Mouse (Mus musculus) embryonic facial prominence, embryonic 13.5 days (tissue): ENCODE measurements around the gene Hat1. TPM values are rescaled to one million over a fixed set of nuclear protein-coding genes. Genes with fewer than 3 reads are reported as not detected.
A peak's percentile ranks its signal among the peaks of the same experiment; 100 is the strongest.

Experiments
- ATAC-seq: fragments of 200-750 bp; cut with Nextera tagmentation; 2 replicates; pipeline ENCODE4 v1.8.0; 2017; ENCODE audit warnings: low read depth; ENCODE audit not compliant: insufficient number of reproducible peaks, insufficient read depth, low FRiP score, low TSS enrichment
- H3K27ac ChIP-seq: fragments of 300-500 bp; sonication (generic); 2 replicates; pipeline ENCODE4 v1.5.1; 2015; ENCODE audit warnings: moderate library complexity, mild to moderate bottlenecking, inconsistent platforms
- H3K27me3 ChIP-seq: fragments of 300-500 bp; sonication (generic); 2 replicates; pipeline ENCODE4 v1.6.1; 2015; ENCODE audit warnings: mild to moderate bottlenecking, inconsistent platforms
- H3K36me3 ChIP-seq: fragments of 300-500 bp; sonication (generic); 2 replicates; pipeline ENCODE4 v1.6.1; 2015; ENCODE audit warnings: mild to moderate bottlenecking, inconsistent platforms
- H3K4me1 ChIP-seq: fragments of 300-500 bp; sonication (generic); 2 replicates; pipeline ENCODE4 v1.6.1; 2015; ENCODE audit warnings: inconsistent platforms
- H3K4me2 ChIP-seq: fragments of 300-500 bp; sonication (generic); 2 replicates; pipeline ENCODE4 v1.6.1; 2015; ENCODE audit warnings: moderate library complexity, mild to moderate bottlenecking, inconsistent platforms
- H3K4me3 ChIP-seq: fragments of 300-500 bp; sonication (generic); 2 replicates; pipeline ENCODE4 v1.5.1; 2015; ENCODE audit warnings: mild to moderate bottlenecking, inconsistent platforms
- H3K9ac ChIP-seq: fragments of 300-500 bp; sonication (generic); 2 replicates; pipeline ENCODE4 v1.6.1; 2015; ENCODE audit warnings: mild to moderate bottlenecking, inconsistent platforms
- H3K9me3 ChIP-seq: fragments of 300-500 bp; sonication (generic); 2 replicates; pipeline ENCODE4 v1.6.1; 2016; ENCODE audit warnings: inconsistent platforms
- WGBS: fragments of 180-500 bp; shearing (Covaris S2); methylation state at CpG from one replicate; pipeline ENCODE4 v1.1.7; 2015; ENCODE audit warnings: mixed read lengths; 5-methylcytosine and 5-hydroxymethylcytosine counted together
- polyA plus RNA-seq: library from polyadenylated mRNA; unstranded; fragments of >200 nt; fragmentation: Nextera tagmentation; extraction: Ambion mirVana; gene quantifications from 2 replicates; pipeline ENCODE4 v1.2.1, GENCODE M21; 2015

Gene Hat1
- polyA plus RNA-seq, 1 experiment from 2014 or later: 135 TPM

DNA sequence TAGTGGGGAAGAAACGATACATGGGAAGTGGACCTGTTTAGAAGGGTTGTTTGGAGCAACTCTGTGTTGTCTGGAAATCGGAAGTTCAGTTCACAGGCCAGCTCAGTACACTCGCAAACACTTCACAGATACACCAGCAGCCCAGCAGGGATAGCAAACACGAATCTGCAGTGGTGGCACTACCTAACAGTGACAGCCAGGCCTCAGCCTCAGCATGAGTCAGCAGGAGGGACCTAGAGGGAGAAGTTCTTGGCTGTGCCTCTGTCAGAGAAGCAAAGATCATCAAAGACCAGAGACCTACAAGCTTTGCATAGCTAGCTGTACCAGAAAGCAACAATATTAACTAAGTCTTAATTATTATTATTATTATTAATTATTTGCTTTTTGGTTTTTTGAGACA is 6.8 kb upstream of the Hat1 start:
- Histone ChIP-seq H3K4me1 (no peaks in the 10 kb centered on the region), H3K27ac (no peak overlapping the region), H3K9me3 (no peaks in the 10 kb centered on the region), H3K9ac (no peak overlapping the region), H3K4me3 (no peak overlapping the region), H3K36me3 (no peaks in the 10 kb centered on the region), H3K27me3 (no peaks in the 10 kb centered on the region), H3K4me2 (no peak overlapping the region)
- ATAC-seq: no peak
- 87% methylated on average over 4 of the region's 4 CpGs for WGBS

DNA sequence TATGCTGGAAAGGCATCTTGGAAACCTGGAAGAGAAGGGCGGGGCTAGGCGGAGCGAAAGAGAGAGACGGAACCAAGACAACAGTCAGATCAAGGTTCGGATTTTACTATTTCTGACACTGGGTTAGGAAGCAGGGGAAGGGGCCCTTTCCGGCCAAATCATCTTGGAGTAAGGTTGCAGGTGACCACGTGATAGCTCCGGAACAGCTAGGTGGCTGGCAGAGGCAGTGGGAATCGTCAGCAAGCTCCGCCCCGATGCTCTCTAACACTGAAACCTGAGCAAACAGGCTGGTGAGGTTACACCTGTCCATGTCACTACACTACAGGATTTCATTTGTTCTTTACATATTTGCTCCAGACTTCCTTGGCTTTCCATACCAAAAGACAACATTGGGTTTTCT is 4.9 kb upstream of the Hat1 start:
- 38% methylated on average over 11 of the region's 11 CpGs for WGBS
- Histone ChIP-seq H3K4me1 (no peaks in the 10 kb centered on the region), H3K4me3 (no peak overlapping the region), H3K27ac (no peak overlapping the region), H3K9ac (no peak overlapping the region), H3K9me3 (no peaks in the 10 kb centered on the region), H3K27me3 (no peaks in the 10 kb centered on the region), H3K4me2 (0 out of 2 replicates have a peak overlapping the region, but pooled peaks have one; percentile 16), H3K36me3 (no peaks in the 10 kb centered on the region)
- ATAC-seq: no peak

DNA sequence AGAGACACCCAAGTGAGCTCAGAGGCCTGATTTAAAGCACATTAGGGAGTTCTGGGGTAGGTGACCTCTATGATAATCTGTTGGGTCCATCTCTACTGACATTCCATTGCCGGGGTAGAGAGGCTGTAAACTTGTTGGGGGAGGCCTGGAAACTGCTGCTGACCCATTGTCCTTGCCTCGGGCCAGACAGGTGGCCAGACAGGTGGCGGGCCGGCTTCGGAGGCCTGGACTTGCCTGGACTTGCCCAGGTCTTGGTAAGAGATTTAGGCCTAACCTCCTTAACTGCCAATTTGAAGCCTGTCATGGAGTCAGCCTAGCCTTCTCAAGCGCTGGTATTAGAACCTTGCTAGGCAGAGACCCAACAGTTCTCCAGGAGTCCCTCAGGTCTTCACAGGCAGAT is 992 bp upstream of the Hat1 start:
- Histone ChIP-seq H3K27ac (no peak overlapping the region), H3K4me2 (no peak overlapping the region), H3K9ac (no peak overlapping the region), H3K36me3 (peaks cover 18% of the 10 kb centered on the region), H3K4me3 (no peak overlapping the region), H3K4me1 (peaks cover 6% of the 10 kb centered on the region), H3K9me3 (no peaks in the 10 kb centered on the region), H3K27me3 (no peaks in the 10 kb centered on the region)
- 77% methylated on average over 6 of the region's 6 CpGs for WGBS
- ATAC-seq: no peak

DNA sequence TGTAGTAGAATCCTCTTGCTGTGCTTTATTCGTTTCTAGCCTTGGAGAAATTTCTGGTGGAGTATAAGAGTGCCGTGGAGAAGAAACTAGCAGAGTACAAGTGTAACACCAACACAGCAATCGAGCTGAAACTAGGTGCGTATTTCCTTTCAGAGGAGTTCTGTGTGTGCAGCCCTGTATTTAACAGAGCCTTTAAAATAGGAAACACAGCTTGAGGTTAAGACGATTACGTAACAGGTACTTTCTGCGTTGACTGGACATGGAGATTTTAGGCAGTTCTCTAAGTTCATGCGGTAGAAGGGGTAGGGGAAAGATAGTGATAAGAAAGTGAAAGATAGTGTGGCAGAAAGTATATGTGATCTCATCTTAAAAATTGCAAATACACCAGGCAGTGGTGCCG is 1.1 kb downstream of the Hat1 start:
- Histone ChIP-seq H3K4me3 (peak overlapping the region; percentile 91), H3K36me3 (peaks cover 29% of the 10 kb centered on the region), H3K4me1 (peaks cover 6% of the 10 kb centered on the region), H3K27me3 (no peaks in the 10 kb centered on the region), H3K9me3 (no peaks in the 10 kb centered on the region), H3K27ac (no peak overlapping the region; the same call in 1 of the 2 replicates), H3K4me2 (peak overlapping the region; percentile 76), H3K9ac (peak overlapping the region; percentile 92)
- 61% methylated on average over 9 of the region's 9 CpGs for WGBS
- ATAC-seq: no peak

DNA sequence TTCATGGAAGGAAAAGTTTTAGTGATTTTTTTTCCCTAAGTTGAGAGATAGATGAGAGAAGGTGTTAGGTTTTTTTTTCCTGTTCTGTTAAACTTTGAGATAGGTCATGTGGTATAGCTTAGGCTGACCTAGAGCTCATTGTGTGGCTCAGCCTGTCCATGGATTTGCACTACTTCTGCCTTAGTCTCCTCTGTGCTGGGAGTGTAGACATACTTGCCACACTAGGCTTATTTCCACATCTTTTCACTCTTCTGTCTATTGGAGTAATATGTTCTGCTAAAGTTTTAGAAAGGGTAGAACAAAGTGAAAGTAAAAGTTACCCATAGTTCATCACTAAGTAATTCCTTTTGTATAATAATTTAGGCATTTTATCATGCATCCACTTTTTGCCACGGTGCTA is 16.9 kb downstream of the Hat1 start:
- H3K36me3 ChIP-seq: peaks cover 42% of the 10 kb centered on the region
- no peaks in the 10 kb centered on the region for H3K27me3 ChIP-seq
- H3K9me3 ChIP-seq: no peaks in the 10 kb centered on the region
- no peak for ATAC-seq
- no peak overlapping the region for H3K4me2 ChIP-seq
- H3K9ac ChIP-seq: no peak overlapping the region
- H3K27ac ChIP-seq: no peak overlapping the region
- WGBS: 97% methylated on average over 1 of the region's 1 CpGs
- H3K4me3 ChIP-seq: no peak overlapping the region
- no peaks in the 10 kb centered on the region for H3K4me1 ChIP-seq

DNA sequence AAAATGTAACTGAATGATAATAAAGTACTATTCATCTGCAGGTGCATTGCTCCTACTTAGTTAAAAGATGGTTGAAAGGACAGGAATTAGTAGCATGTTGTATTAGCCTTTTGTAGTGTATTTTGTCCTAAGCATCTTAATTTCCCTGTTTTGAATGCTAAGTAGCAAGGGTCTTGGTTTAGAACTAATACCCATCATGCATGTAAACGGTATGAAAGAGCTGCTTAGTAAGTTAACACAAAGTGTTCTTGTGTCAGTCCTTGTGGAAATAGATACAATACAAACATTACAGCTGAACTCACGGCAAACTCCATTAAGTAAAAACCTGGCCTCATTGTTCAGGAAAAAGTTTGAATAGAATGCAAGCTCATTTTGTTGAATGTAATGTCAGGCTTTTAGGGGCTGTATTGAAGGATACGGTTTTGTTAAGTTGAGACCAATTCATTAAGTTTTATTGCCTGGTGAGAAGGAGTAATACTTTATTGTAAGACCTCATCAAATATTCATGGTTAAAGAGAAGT is 30.1 kb downstream of the Hat1 start:
- Histone ChIP-seq H3K4me3 (no peak overlapping the region), H3K4me1 (no peaks in the 10 kb centered on the region), H3K36me3 (peaks cover 53% of the 10 kb centered on the region), H3K9ac (no peak overlapping the region), H3K27ac (no peak overlapping the region), H3K9me3 (no peaks in the 10 kb centered on the region), H3K27me3 (no peaks in the 10 kb centered on the region), H3K4me2 (no peak overlapping the region)
- ATAC-seq: no peak
- 82% methylated on average over 3 of the region's 3 CpGs for WGBS

DNA sequence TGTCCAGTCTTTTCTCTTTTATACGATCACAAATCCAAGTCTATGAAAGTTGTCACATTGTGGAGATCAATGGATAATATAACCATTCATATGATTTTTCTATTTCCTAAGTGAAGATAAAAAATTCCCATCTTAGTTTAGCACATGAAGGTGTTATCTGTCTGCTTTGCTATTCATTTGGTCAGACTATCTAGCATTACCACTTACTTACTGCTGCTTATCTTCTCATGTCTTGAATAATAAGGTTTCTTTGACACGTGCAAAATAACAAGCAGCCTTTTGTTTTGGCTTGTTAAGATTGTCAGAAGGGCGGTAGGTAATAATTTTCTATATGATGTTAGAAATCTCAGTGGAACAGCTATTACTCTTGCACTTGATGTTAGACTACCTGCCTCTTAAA is 30.6 kb downstream of the Hat1 start:
- H3K9me3 ChIP-seq: no peaks in the 10 kb centered on the region
- WGBS: 87% methylated on average over 3 of the region's 3 CpGs
- H3K4me3 ChIP-seq: no peak overlapping the region
- no peak overlapping the region for H3K9ac ChIP-seq
- H3K27me3 ChIP-seq: no peaks in the 10 kb centered on the region
- H3K27ac ChIP-seq: no peak overlapping the region
- ATAC-seq: no peak
- peaks cover 52% of the 10 kb centered on the region for H3K36me3 ChIP-seq
- no peak overlapping the region for H3K4me2 ChIP-seq
- no peaks in the 10 kb centered on the region for H3K4me1 ChIP-seq

DNA sequence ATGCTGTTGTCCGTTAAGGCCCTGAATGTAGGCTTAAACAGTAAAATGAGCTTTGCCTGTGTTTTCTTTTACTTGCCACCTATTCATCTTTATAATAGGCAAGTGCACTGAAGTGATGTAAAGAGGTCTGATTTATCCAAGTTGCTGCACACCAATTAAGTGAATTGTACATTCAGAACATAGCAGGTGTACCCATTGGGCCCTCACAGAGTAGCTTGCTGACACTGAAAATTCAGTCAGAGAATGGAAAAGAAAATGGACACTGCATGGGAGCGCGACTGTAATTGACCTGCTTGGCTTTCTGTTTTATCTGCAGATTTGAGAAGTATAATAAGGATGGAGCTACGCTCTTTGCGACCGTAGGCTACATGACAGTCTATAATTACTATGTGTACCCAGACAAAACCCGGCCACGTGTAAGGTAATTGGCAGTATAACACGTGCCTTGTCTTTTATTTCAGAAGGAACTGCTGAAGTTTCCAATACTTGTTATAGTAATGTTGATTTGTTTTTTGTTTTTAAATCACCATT is 32.2 kb downstream of the Hat1 start:
- no peak overlapping the region for H3K4me3 ChIP-seq
- H3K27me3 ChIP-seq: no peaks in the 10 kb centered on the region
- H3K9ac ChIP-seq: no peak overlapping the region
- H3K9me3 ChIP-seq: no peaks in the 10 kb centered on the region
- ATAC-seq: no peak
- peaks cover 50% of the 10 kb centered on the region for H3K36me3 ChIP-seq
- WGBS: 82% methylated on average over 9 of the region's 9 CpGs
- no peaks in the 10 kb centered on the region for H3K4me1 ChIP-seq
- no peak overlapping the region for H3K4me2 ChIP-seq
- H3K27ac ChIP-seq: no peak overlapping the region

DNA sequence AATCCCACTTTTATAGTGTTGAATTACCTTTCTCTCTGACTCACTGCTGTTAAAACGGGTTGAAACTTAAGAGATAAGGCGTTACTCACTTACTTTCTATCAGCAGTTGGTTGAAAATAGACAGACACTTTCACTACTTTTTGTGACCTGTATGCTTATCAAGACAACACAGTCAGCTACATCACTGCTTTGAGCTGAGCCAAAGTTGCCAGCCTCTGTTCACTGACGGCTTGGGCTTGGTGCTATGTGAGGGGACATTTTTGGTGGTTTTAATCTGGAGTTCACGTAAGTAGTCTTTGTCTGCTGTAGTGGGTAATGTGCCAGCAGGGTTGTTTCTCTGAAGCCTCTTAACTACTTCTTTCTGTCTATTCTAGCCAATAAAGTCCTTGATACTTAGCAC is 35.8 kb downstream of the Hat1 start:
- peaks cover 62% of the 10 kb centered on the region for H3K36me3 ChIP-seq
- no peaks in the 10 kb centered on the region for H3K9me3 ChIP-seq
- 87% methylated on average over 4 of the region's 4 CpGs for WGBS
- no peak overlapping the region for H3K9ac ChIP-seq
- H3K27me3 ChIP-seq: no peaks in the 10 kb centered on the region
- no peak for ATAC-seq
- no peaks in the 10 kb centered on the region for H3K4me1 ChIP-seq
- no peak overlapping the region for H3K4me2 ChIP-seq
- H3K27ac ChIP-seq: no peak overlapping the region
- H3K4me3 ChIP-seq: no peak overlapping the region

DNA sequence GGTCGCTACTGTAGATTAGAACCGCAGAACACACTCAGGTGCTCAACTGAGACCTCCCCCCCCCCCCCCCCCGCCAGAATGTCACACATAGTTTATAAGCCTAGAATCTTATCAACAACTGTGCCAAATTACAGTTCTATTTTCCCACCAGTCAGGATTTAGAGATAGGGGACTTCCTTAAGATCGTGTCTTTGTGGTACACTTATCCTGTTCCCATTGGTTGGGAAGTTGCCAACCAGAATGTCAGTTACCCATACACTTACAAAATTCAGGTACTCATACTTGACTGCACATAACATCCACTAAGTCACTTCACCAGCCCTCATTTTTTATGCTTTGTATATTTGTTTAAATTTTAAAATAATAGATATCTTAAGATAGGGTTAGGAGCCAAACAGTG is 46.7 kb downstream of the Hat1 start:
- H3K4me2 ChIP-seq: no peak overlapping the region
- no peak overlapping the region for H3K4me3 ChIP-seq
- H3K27me3 ChIP-seq: no peaks in the 10 kb centered on the region
- no peaks in the 10 kb centered on the region for H3K9me3 ChIP-seq
- H3K36me3 ChIP-seq: peaks cover 62% of the 10 kb centered on the region
- 82% methylated on average over 4 of the region's 4 CpGs for WGBS
- no peak overlapping the region for H3K27ac ChIP-seq
- no peak overlapping the region for H3K9ac ChIP-seq
- H3K4me1 ChIP-seq: no peaks in the 10 kb centered on the region
- no peak for ATAC-seq

DNA sequence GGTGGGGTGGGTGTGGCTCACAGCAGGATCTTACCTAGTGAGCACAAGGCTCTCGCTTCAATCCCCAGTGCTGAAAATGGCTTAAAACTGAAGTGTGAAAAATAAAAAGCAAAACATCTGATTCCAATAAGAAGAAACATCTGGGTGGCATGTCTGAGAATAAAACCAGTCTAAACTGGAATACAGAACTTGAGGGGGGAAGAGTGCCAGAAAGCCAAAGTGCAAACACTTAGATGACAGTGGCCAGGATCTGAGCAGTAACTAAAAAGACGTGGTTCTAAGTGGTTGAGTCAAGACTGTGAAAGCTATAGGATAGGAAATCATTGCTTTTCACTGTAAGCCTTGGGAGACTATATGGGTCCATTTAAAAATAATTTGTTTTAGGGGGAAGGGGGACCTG is 54.6 kb downstream of the Hat1 start:
- 27% methylated on average over 2 of the region's 2 CpGs for WGBS
- no peaks in the 10 kb centered on the region for H3K4me1 ChIP-seq

DNA sequence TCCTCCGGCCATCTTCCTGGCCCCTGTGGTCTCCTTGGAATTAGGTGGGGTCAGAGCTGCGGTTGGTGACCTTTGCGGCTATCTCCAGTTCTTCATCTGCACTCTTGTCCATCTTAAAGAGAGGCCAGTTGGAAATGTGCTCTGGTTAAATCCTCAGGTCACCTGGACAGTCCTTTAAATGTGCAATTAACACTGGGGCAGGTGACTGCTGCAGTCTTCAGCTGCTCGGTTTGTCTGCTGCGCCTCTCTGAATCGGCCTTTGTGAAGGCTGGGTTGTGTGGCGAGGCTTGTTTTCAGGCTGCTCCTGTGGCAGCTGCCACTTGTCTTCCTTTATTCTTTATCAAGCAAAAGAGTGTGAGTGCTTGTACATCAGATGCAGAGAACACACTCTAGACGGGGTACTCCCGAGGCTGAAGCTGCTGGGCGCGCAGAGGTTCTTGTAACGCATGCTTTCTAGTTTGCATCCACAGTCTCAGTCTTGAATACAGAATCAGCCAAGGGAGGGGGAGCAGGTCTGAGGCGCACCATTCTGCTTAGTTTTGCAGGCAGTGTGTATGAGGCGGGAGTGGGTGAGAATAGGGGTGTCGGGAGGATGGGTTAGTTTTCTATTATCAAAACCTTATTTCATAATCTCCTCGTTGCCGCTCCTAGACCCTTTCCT is 56.9 kb downstream of the Hat1 start:
- WGBS: 56% methylated on average over 17 of the region's 17 CpGs
- H3K4me3 ChIP-seq: no peak overlapping the region
- H3K36me3 ChIP-seq: peaks cover 10% of the 10 kb centered on the region
- H3K9ac ChIP-seq: no peak overlapping the region
- peaks cover 6% of the 10 kb centered on the region; the same call in 1 of the 2 replicates for H3K27me3 ChIP-seq
- no peak overlapping the region for H3K27ac ChIP-seq
- no peaks in the 10 kb centered on the region for H3K4me1 ChIP-seq
- H3K4me2 ChIP-seq: no peak overlapping the region
- no peaks in the 10 kb centered on the region for H3K9me3 ChIP-seq
- no peak for ATAC-seq

More for the DNA sequence above, 54.6 kb downstream of the Hat1 start:
- no peak for ATAC-seq
- no peak overlapping the region for H3K9ac ChIP-seq
- no peak overlapping the region for H3K27ac ChIP-seq
- H3K4me2 ChIP-seq: no peak overlapping the region
- no peak overlapping the region for H3K4me3 ChIP-seq
- H3K27me3 ChIP-seq: peaks cover 6% of the 10 kb centered on the region; the same call in 1 of the 2 replicates
- H3K9me3 ChIP-seq: no peaks in the 10 kb centered on the region
- H3K36me3 ChIP-seq: peaks cover 27% of the 10 kb centered on the region
